Mouse (Mus musculus) spleen, embryonic (tissue): ENCODE data around the gene Ano10.

Experiments
- CTCF ChIA-PET: fragments of 350-600 bp; sonication (Branson Sonifier 250); formaldehyde crosslinking; loops from one replicate; lab custom pipeline; 2022; lab: Charles Lee

Gene Ano10

DNA sequence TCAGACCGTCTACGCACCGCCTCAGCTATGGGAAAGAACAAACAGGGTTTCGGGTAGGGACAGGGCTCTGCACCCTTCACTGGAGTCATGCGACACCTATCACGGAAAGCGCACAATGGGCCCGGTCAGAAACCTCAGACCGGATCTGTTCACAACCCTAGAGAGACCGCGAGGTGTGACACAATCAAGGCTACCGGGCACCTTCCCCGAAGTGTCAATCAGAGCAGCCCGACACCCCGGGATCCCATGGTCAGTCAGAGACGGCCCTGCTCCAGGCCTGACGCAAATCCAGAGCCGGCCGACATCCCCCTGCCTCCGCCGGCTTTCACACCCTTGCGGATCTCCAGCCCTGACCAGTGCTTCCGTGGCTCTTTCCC lies 370 bp downstream of the Ano10 start:
- CTCF ChIA-PET: interaction anchor here (1.2 kb wide), 1 partner anchor 176 kb away, joined by 4 read pairs; the partner anchor contains the start of gene Snrk

DNA sequence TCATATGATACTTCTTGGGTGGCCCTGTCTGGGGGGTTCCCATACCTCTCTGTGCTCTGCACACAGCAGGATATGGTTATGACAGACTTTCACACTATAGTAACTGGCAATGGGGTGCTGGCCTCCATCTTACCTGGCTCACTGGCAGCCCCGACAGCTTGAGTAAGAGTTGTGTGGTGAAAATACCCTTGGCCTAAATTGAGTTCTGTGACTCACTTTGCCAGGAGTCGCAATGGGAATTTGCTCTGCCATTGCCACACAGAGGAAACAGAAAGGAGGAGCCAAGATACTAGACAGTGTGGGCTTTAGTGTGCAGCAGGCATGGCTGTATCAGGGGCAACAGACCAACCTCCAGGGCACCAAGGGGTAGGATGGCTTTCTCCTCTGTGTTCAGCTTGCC lies 4.0 kb downstream of the Ano10 start:
- CTCF ChIA-PET: no interaction called here

DNA sequence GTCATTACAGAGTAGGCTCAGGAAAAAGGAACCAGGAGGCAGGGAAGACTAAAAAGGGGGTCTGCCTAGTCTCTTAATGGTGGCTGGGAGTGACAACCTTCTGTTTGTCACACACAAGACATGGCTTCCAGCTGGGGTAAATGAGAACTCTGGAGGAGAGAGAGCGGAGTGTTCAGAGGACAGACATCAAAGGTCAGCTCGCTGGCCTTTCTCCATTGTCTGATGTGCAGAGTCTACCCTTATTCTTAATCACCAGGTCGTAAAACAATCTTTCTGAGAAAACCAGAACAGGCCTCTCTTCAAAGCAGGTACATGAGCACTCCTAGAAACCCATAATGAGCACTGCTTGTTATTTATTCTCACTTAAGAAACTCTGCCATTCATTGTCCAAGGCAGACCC lies 5.8 kb downstream of the Ano10 start:
- CTCF ChIA-PET: no interaction called here

DNA sequence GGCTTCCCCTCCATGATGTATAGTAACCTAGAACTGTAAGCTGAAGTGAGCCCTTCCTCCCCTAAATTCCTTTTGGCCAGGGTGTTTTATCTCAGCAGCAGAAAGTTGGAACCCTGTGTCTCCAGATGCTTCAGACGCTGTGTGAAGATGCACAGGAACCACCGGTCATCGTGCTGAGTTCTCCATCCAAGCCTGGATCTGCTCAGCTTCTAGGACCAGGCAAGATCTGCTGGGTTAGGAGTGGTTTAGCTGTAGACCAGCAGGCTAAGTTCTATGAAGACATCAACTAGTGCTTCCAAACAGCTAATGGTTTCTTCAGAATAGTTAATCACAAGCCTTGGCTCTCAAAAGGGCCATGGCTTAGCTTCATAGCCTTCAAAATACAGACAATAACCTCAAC lies 6.7 kb downstream of the Ano10 start:
- CTCF ChIA-PET: no interaction called here

DNA sequence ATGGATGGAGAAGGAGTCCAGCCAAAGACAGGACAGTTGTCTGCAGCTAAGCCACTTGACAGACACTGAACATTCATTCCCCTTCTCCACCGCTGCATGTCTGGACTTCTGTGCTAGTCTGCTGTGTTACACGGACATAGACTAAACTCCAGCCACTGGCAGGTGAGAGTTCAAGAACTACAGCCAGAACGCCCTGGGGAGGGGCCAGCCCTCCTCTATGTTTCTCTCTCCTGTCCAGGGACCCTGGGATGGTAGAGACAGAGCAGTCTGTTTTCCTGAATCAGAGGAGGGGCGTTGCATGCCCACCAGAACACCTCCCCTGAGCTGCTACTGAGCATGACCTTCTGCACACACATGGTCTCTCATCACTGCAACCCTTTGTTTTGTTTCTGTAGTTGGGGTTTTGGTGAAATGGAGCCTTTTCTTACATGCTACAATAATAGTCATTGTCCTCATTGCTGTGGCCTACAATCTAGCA lies 8.4 kb downstream of the Ano10 start:
- CTCF ChIA-PET: no interaction called here

DNA sequence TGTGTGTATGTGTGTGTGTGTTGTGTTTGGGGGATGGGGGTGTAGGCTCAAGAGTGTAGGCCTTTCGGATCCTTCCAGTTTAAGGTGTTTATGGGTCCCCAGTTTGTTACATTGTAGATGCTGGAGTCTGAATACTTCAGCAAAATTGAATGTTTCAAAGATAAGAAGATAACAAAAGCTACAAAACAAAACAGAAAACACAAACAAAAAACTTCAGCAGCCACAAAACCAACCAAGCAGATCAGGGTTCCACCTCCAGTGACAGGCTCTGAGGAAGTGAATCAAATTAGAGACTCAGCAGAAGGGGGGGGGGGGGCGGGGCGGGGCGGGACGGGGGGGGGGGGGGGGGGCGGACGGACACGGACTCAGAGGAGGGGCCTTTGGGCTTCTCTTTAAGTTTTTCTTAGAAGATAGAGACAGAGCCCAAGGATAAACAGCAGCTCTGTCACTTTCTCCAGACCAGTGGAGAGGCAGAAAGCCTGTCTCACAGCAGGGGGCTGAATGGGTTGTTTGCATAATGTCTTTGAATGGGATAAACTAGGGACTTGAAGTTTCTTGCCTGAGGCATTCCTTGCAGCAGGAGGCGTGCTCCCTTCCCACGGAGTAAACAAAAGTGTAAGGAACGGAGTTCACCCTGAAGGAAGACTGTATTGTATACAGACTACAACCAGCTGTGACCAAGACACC lies 8.9 kb downstream of the Ano10 start:
- CTCF ChIA-PET: interaction anchor here (0.5 kb wide), 1 partner anchor 1757 kb away, joined by 5 read pairs; no protein-coding TSS in a partner anchor

DNA sequence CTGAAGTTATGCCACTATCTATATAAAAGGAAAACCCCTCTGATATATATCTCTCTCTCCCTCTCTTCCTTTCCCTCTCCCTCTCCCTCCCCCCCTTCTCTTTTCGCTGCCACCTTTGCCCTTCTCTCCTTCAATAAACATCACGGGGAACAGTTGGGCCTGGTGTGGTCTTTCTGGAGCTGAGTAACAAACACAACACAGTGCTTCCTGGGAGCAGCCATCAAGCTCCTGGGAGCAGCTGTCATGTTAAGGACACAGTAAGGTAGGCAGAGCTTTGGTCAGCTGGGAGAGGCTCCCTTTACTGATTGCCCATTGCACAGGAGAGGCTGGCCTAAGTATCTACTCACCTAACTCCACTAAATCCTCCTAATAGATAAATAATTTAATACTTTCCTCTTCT lies 9.5 kb downstream of the Ano10 start:
- CTCF ChIA-PET: interaction anchor here (0.5 kb wide), 1 partner anchor 1758 kb away, joined by 5 read pairs; no protein-coding TSS in a partner anchor

DNA sequence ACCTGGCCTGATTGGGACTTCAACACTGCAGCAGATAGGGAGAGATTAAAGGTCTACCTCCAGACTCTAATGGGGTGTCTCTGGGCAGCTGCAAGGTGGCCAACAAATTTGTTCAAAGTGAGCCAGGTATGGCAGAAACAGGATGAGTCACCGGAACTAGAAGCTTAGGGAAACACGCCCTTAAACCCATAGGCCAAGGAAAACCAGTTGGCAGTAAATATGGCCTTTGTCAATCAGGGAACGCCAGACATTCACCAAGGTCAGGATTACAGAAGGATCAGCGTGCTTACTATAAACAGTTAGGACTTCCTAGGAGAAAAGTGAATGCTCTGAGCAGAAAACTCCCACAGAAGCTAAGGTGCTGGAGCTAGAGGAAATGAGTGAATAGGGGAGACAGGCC lies 13.2 kb downstream of the Ano10 start:
- CTCF ChIA-PET: interaction anchor here (0.6 to 0.8 kb wide), 2 partner anchors 25 to 29 kb away, joined by 3 to 4 read pairs; no protein-coding TSS in a partner anchor

DNA sequence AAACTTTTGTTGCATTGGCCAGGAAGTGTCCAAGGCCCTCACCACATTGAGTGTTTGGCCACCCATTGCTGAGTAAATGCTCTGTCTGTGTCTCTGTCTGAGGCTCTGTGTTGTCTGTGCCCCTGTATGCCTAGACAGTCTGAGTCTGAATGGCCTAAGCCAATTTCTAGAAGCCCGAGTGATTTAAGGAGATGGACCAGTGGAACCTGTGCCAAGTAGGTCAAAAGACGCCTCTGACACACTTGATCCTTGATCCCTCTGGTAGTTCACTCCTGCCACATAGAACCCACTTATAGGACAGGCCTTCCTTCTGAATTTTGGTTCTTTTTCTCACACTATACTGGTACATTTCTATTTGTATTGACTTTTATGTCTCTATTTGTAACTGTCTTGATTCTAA lies 17.6 kb downstream of the Ano10 start:
- CTCF ChIA-PET: no interaction called here

DNA sequence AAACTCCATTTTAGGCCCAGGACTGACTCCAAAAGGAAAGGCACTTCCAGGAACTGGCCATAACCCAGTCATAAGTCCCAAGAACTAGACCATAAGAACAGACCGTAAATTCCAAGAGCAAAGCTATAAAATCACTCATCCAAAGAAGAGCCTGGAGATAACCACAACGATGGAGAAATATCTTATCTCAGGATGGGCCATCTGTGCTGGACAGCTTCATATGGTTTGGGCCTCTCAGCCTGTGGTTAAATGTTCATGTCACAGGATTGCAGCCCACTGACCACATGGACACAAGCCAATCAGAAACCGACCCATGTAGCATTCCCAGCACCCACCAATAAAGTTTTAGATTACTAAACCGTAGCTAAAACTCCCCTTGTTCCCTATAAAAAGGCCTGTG lies 18.1 kb downstream of the Ano10 start:
- CTCF ChIA-PET: no interaction called here

DNA sequence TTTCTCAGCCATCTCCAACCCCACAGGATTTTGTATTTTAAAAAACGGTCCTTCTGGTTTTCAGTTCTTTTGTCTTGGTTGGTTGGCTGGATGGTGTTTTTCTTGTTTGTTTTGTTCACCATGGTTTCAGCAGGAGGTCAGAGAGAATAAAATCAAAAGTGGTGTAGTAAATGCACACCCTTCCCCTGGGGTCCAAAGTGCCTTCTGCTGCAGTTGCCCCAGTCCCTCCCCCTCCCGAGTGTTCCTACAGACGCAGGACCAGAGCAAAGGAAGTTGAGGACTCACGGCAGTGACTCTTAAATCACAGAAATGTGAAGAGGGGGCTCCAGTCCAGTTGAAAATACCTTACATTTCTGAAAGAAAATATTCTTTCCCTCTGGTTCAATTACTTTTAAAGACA lies 19.9 kb downstream of the Ano10 start:
- CTCF ChIA-PET: no interaction called here

DNA sequence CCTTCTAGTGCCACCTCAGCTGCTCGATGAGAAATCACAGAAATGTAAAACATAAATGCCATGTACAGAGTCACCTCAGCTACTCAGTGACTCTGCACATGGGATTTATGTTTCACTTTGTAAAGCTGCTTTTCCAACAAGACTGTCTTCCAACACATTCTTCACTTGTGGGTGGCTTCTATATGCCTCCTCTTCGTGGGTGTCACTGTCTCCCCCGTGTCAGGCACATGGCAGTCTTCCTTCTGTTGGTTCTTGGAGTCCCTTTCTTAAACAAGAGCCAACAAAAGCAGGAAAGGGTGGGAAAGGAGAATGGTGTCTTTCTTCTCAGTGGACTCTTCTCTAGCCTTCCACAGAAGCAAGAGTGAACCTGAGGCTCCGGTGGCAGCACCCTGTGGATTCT lies 20.3 kb downstream of the Ano10 start:
- CTCF ChIA-PET: no interaction called here

DNA sequence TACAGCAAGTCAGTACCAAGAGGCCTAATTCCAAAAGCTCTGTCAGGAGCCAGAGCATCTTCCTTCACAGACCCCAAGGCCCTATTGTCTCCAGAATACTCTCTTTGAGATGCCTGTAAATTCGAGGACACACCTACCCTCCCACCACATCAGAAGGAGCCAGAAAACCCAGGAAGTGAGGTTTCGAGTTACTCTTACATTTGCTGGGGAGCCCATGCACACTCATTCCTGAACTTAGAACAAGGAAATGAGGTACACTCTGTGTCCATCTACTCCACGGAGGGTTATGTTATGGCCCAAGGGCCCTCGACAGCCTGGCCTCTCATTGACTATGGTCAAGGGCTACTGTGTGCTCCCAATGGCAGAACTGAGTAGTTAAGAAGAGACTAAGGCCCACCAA lies 22.4 kb downstream of the Ano10 start:
- CTCF ChIA-PET: no interaction called here

DNA sequence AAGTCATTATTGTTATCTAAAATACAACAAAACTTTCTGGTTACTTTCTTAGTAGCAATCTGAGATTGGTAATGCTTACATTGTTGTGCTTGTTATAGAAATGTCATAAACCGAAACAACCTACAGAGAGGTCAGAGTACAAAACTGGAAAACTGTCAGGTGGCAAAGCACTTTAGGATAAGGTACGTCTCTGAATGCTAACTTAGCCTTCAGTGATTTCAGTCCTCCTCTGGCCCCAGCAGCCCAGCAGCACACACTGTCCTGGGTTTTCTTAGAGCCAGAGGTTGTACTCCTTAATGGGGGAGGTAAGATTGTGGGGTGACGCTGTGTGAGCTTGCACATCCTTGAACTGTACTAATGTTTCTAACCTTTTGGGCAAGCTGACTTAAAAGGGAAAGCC lies 22.9 kb downstream of the Ano10 start:
- CTCF ChIA-PET: no interaction called here

DNA sequence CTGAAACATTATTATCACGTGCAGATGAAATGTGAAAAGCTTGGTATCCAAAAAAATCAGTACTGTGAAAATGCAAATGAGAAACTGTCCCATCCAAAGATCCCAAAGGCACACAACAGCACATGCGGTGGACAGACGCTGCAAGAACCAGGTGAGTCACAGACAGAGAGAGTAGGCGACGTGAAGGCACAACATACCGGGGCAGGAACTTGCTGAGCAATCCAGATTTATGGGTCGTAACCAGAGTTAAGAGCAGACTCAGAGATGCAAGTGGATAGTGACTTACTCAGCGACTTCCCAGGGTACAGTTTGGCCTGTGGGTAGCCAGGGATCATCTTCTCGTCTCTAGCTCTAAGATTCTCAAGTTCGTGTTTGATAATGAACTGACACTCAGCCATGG lies 23.3 kb downstream of the Ano10 start:
- CTCF ChIA-PET: no interaction called here

DNA sequence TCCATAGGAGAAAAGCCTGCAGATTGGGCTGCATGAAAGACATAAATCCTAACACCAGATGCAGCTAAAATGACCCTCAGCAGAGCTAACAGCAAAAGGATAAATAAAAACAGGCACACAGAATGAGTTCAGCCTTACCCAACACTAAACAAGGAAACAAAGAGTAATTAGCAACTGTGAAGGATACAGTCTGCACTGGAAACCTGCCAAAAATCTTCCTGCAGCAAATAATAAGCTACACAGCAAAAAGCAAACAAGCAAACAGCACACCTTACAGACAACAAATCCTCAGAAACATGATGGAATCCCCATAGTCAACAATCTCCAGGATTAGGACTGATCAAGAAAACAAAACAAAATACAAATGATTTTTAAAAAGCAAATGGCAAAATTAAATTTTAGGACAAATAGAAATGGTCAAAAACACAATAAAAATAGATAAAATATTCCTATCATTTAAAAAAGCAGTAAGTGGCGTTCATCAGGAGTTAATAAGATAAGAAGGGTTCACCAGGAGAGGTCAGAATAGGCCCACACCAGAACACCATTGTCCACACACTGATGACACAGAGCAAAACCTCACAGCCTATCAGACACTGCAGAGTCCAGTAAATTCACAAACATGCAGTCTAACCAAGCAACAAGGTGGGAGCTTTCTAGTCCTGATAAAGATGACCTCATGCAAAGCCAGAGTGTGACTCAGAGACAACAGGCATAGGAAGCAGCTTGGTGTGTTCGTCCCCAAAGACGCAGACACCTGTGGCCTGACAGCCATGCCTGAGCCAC lies 24.8 kb downstream of the Ano10 start:
- CTCF ChIA-PET: no interaction called here

DNA sequence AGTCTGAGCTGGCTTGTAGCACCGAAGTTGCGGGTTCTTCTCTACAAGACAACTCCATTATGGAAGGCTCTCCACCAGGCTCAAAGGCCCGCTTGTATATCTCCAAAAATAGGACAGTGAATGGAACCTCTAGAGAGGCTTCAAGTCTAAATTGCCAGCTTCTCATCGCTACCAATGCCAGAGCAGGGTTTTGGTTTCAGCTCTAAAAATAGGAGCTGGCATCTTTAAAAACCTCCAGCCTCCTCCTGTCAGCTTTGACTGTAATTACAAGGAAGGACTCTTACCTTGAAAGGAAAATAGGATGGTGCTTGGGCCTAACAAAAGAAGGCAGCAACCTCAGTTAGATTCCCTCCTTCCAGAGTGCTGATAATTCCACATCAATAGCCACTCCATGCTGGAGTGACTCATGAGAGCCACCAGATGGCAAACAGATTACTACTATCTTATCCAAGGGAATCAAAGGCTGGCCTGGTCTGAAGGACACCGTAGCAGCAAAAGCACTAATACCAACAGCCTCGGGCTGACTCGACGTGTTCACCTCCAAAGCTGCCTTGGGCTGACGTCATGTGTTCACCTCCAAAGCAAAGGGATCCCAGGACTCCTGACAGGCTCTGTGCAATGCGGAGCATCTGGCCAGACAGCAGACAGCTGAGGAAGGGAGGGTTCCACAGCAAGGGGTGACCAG lies 28.6 kb downstream of the Ano10 start:
- CTCF ChIA-PET: interaction anchor here (0.5 kb wide), 1 partner anchor 568 kb away, joined by 3 read pairs; no protein-coding TSS in a partner anchor

DNA sequence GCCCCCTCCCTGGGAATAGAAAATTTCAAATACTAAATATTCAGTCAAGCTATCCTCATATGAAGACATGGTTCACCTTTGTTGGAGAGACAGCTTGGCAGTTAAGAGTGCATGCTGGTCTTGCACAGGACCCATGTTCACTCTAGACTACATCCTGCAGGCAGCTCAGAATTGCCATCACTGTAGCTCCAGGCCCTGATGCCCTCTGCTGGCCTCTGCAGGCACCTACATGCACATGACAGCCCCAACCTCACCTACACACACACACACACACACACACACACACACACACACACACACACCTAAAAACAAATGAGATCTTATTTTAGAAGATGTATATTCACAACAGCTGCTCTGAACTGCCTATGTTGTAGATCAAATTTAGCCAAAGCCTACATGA lies 31.1 kb downstream of the Ano10 start:
- CTCF ChIA-PET: no interaction called here

DNA sequence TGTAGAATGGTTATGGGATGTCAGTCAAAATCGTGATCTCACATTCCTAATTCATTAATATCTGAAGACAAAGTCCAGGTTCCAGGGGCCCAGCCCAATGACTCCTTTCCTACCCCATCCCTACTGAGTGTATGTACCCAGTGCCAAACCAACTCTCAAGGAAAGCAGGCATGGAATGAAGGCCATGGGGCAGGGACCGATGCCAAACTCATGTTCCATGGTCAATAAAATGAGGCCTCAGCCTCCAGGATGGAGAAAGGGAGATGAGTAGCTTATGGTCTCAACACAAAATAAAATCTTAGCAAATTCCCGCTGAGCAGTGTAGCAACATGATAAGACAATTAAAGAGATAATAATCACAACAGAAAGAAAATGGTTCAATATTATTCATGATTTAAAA lies 39.8 kb downstream of the Ano10 start:
- CTCF ChIA-PET: no interaction called here

DNA sequence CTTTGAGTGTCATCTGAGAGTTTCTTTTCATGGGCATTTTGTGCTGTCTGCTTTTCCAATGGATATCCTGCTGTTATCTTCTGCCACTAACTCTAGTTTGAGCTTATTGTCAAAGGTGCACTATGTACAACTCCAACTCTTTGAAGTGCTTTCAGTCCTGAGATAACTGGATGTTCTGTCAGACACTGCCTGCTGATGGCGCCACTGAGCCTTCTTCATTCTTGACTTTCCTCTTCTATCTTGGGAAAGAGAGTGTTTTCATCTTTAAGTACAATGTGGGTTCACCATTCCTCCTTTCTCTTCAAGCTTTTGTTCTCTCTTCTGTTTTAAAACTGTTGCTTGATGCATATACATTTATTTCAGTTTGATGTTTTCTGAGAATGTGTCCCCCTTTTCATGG lies 42.1 kb downstream of the Ano10 start:
- CTCF ChIA-PET: no interaction called here

DNA sequence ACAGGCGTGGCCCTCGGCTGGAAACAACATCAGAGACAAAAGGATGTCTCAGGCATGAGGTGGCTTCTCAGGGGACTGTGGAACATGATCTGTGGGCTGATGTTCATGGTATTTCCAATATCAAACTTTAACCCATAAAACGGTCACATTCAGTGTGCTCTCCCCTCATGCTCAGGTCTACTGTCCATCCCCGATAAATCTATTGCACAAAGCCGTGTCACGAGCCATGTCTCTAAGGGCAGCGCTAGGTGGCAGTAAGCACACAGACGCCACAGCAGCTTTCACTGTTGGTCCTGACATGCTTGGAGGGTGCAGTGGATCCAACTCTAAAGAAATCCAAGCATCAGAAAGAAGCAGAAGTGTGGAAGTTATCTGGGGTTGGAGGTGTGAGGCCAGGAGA lies 46.1 kb downstream of the Ano10 start:
- CTCF ChIA-PET: interaction anchor here (1.7 kb wide), 1 partner anchor 63 kb away, joined by 7 read pairs; no protein-coding TSS in a partner anchor

DNA sequence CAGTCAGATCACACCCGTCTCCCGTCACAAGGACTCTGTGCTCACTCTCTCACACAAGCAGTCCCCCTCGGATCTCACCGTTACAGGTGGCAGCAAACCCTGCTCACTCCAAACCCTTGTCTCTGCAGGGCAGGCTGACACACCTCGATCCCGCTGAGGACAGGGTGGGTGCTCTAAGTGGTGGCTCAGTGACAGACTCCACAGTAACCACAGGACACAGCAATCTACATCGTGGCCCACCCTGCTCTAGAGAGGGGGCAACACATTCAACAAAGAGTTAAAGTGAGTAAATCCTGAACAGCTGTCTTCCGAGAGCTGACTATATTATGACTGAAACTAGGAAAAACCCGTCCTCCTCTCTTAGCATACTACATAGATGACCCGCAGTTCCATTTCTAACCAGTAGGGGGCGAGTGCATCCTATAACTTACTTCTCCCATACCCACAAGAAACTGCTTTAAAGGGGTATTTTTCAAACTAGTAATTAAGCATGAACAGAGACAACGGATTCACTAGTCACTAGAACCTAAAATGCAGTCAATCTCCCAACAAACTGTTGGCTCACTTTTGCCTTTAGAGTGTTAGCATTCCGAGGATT lies 46.7 kb downstream of the Ano10 start:
- CTCF ChIA-PET: interaction anchor here (1.7 kb wide), 1 partner anchor 63 kb away, joined by 7 read pairs; no protein-coding TSS in a partner anchor
